Mouse (Mus musculus): ENCODE measurements around the gene Ptpru.

- TF ChIP-seq EP300 (IDR thresholded peaks at IDR 0.05; ENCODE audit: low read length) (no peak), SIN3A (IDR thresholded peaks at IDR 0.05; ENCODE audit: low read length) (no peak), MAX (IDR thresholded peaks at IDR 0.05; ENCODE audit: low read length) (no peak), POLR2A (IDR thresholded peaks at IDR 0.05; ENCODE audit: low read depth, low read length) (no peak)
These were observed 74.6 kb downstream of the Ptpru start for GRCm38 (mm10) chr4:131763479-131763878.
